Mouse (Mus musculus) mouse trophoblast stem cell (cell line): ENCODE data around the gene Rps6ka5.

Source experiments
- in situ Hi-C, 2 experiments: fragments of 300-500 bp; cut with MseI, MboI; formaldehyde crosslinking; loops; 2 replicates in 1 of 2; 3 replicates in 1 of 2; pipeline ENCODE4 v1.15.1; 2025

The Rps6ka5 gene

DNA sequence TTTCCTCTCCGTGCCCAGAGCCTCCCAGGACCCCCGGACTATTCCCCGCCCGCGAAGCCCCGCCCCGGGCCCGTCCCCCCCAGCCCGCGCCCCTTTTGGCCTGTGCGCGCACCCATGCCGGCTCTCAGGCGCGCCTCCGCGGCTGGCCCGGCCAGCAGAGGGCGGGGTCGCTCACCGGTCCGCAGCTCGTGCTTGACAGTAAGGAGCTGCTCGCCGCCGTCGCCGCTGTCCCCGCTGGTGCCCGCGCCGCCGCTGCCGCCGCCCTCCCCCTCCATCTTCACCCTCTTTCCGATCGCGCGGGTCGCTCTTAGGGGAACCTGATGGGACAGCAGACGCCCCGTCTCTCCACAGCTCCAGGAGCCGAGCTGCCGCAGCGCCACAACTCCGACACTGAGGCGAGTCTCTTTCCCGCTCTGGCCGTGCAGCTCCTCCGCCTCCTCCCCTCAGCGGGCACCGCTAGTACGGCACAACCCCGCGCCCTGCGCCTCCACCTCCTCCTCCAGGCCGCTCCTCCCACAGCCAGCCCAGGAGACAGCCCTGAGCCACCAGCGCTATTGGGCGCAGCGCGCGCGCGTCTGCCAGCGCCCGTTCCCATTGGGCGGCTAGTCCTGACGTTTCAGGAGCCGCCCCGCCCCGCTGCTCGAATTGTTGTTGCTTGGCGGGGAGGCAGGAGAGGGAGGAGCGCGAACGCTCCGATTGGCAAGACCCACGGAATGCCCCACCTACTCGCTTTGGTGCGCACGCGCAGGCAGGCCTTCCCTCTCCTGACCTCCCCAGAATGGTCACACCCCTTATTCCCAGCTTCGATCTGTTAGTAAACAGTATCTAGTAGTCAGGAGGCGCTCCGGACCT is 2.0 kb downstream of the Rps6ka5 start:
- in situ Hi-C loops = no loop called here

DNA sequence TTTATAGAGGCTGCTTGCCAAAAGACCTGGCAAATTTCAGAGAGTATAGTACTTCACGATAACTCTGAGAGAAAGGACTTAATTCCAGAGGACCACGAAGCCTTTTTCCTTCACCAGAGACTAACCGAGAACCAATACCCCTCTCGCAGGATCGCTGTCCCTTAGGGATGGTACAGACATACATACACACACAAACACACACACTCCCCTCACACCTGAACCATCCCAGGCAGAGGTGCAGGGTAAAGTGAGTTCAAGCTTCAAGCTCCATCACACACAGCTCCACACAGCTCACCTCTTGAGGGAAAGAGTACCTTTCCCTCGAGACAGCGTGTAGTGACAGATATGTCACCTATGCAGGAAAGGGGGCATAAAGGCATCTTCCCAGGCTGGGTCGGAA is 2.6 kb downstream of the Rps6ka5 start:
- in situ Hi-C loops = no loop called here

DNA sequence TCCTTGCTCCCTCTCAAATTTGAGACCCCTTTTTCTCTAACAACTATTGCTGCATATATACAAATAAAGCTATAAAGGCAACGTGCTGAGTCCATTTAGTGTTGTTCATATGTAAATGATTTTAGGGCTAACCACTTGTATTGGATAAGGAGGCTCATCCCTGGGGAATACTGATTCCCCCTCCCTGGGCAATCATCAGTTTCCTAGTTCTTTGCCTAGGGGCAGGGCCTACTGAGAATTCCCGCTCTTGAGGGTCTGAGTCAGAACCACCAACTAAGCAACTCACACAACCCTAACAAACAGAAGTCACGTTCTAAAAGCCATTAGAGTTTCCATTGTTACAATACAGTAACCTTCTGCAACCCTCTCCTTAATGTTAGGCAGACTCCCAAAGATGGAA is 6.0 kb downstream of the Rps6ka5 start:
- in situ Hi-C loops = no loop called here

DNA sequence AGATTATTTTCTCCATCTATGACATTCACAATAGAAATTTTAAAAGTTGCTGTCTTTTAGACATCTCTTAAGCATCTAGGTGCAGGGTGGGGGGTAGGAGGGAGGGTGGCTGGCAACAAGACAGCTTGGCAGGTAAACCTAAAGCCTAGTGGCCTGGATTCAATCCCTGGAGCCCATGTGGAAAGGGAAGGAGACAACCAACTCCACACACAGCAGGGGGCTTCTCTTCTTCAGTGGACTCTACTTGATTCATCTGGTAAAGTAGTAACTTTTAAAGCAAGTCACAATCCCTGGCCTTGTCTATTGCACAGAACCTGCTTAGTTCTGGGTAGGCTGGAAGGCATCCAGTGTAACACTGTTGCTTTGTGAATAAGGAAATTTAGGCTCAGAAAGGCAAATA is 9.3 kb downstream of the Rps6ka5 start:
- in situ Hi-C loops = no loop called here

DNA sequence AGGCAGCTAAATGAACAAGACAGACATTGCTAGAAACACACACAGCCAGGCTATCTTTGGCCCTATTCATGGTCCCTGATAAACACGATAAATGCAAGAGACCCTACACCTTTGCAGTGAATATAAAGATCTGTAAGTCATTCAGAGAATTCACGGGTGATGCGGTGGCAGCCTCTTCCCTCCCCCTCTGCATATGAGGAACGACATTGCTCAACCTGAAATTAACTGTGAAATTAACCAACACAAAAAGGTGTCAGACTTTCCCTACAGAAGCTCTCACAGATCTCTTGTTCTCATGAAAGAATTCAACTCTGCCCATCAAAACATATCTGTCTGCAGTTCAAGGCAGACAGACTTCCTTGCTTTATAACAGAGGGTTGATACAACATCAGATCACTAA is 9.8 kb downstream of the Rps6ka5 start:
- in situ Hi-C loops = no loop called here

GRCm38 (mm10) chr12:100711819-100712218 is 15.0 kb downstream of the Rps6ka5 start:
- in situ Hi-C loops = no loop called here

DNA sequence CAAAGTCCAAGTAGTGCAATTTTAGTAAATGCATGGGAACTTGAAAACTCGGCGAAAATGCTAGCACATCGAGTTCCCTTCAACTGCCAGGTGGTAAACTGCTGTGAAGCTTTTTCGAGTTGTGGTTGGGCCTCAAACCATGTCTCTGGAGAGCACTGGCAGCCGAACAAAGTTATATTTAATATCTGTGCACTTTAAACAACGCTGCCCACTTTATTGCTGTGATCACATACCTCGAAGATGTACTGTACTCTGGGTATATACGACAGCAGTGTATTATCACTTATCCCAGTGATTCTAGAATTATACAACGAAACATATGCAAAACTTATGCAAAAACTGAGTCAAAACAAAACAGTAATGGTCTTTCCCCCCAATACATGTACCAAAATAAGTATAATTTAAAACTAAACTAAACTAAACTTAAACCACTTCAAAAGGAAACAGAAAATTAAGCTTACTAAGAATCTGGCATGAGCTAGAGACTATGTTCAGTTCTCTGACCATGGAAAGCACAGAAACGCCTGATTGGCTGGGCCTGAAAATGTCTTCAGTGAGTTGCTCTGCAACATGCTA is 15.6 kb downstream of the Rps6ka5 start:
- in situ Hi-C loops = no loop called here

DNA sequence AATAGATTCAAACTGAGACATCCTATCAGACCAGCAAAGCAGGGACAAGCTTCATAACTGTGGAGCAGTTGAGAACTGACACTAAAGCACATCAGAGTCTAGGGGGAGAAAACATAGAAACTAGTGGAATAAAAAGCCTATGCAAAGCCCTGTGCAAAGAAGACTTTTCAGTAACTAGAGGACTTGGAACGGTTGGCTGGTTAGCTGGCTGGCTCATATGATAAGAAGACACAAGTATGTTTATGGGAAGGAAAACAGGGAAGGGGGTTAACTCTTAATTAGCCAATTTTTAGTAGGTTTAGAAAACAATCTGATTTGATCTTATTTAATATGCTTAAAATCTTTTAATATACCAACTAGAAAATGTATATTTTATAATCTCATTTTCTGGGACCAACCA is 16.4 kb downstream of the Rps6ka5 start:
- in situ Hi-C loops = no loop called here

DNA sequence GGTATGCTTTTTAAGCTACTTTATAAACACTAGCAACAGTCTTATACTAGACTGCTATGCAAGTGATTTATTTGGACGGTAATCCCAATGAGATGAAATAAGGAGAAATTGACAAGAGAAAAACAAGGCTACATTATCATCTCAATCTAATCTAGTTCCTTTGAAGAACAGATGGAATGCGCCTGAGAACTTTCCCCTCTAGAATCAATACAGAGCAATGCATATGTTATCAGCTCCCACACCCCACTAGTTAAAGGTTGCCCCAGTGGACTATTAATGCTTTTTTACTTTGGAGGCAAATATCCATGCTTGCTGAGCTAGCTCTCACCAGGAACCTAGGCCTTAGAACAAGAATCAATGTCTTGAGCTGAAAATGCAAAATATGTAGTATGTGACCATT is 19.5 kb downstream of the Rps6ka5 start:
- in situ Hi-C loops = no loop called here

DNA sequence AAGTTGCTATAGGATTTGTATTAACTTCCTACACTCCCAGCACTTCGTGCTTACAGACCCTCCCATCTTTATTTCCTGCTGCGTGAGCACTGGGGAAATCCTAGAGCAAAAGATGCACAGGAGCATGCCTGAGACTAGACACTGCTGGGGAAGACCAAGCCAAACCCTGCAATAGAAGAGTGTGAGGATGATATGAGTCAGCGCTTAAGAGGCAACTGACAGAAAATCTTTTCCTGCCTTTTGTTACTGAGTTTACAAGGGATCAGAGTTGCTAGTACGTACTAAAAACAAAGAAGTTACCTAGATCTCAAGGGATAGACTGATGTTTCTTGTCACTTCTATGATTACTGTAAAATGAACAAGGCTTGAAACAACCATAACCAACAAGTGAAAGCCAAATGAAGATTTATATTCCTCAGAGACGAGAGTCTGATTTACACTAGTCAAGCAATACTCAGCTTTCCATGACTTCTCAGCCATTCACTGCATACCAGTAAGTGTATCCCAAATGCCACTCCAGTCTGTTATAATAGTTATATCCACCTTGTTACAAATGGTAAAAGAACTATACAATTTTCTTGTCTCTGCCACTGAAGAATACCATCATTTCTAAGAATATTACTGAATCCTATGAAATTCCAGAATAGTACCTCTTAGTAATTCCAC is 21.6 kb downstream of the Rps6ka5 start:
- in situ Hi-C loops = no loop called here

DNA sequence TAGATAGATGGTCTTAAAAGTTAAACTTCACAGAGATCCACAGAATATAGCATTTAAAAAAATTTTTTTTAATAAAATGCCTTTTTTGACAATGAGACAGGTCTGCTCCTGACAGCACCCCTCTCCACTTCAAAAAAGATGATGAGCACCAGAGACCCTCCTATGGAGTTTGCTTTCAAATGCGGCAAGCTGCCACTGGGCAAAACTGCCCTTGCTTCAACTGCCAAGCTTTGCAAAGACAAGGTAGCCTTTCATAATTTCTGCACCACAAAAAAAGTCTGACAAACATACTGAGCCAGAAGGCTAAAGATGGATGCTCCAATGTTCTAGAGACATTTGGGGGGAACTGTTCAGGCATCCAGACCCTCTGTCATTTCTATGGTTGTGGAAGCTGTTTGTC is 28.8 kb downstream of the Rps6ka5 start:
- in situ Hi-C loops = no loop called here

DNA sequence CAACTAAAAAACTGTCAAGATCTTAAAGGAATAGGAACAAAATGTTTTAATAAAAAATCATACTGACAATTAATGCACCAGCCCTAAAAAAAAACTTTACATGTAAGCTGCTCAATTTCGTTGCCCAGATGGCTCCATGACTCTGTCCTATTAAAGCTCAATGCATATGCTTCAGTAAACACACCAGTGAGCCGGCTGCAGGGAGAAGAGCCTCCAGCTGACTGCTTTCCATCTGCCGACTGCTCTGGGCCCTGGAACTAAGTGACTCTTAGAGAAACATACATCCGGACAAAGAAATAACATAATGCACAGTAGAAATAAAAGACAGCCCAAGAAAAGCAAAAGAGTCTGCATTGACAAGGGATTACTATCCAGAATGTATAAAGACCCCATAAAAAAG is 30.2 kb downstream of the Rps6ka5 start:
- in situ Hi-C loops = no loop called here

DNA sequence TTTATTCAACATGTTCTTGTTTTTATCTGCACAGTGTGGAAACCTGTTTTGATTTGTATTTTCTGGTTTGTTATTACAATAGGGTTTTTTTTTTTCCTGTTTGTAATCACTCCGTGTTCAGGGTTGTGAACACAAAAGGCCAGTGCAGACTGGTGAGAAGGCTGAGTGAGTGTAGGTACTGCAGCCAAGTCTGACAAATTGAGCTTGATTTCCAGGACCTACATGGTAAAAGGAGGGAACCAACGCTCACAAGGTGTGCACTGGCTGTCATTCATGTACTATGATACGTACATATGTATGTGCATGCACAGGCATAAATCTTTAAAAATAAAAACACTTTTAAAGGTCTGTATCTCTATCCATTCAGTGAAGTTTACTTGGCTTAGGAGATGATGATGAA is 31.5 kb downstream of the Rps6ka5 start:
- in situ Hi-C loops = no loop called here

GRCm38 (mm10) chr12:100692208-100692607 is 34.6 kb downstream of the Rps6ka5 start:
- in situ Hi-C loops = no loop called here

GRCm38 (mm10) chr12:100690444-100690843 is 36.3 kb downstream of the Rps6ka5 start:
- in situ Hi-C loops = no loop called here

- in situ Hi-C loops = no loop called here
Observed at GRCm38 (mm10) chr12:100688177-100688576, 38.6 kb downstream of the Rps6ka5 start.

DNA sequence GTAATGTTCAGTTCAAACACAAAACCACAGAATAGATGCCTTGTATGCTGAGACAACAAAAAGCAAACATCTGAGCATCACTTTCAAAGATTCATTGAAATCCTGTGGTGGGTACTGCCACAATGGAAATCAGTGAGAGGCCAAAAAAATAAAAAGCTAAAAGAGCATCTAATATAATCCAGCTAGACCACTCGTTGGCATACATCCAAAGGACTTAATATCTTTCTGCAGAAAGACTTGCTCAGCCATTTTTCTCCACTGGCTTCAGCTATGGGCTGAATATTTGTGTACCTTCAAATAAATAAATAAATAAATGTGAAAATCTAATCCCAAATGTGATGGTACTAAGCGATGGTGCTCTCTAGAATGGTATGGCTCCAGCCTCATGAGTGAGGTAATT is 39.8 kb downstream of the Rps6ka5 start:
- in situ Hi-C loops = no loop called here

DNA sequence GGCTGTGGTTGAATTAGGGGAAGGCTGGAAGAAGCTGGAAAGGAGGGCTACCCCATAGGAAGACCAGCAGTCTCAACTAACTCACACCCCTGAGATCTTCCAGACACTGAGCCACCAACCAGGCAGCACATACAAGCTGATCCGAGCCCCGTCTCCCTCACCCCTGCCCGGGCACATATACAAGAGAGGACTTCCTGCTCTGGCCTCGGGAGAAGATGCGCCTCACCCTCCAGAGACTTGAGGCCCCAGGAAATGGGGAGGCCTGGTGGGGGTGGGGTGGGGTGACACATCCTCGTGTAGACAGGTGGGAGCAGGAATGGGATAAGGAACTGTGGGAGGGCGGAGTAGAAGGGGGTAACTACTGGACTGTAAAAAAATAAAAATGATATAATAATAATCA is 45.0 kb downstream of the Rps6ka5 start:
- in situ Hi-C loops = no loop called here

- in situ Hi-C loops = no loop called here
Observed at GRCm38 (mm10) chr12:100681241-100681640, 45.5 kb downstream of the Rps6ka5 start.

DNA sequence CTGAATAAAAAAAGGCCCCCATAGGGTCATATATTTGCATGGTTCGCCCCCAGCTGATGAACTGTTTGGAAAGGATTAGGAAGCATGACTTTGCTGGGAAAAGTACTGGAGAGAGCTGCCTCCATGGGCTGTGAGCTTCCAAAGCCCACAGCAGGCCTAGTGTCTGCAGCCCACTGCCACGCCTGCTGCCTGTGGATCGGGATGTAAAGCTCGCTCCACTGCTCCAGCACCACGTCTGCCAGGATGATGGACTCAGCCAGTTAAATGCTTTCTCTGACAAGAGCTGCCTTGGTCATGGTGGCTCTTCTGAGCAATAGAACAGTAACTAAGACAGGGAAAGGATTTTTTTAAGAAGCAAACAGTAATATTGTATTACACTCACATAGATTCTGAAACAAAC is 46.1 kb downstream of the Rps6ka5 start:
- in situ Hi-C loops = no loop called here

- in situ Hi-C loops = no loop called here
Observed at GRCm38 (mm10) chr12:100670647-100671199, 56.1 kb downstream of the Rps6ka5 start.

DNA sequence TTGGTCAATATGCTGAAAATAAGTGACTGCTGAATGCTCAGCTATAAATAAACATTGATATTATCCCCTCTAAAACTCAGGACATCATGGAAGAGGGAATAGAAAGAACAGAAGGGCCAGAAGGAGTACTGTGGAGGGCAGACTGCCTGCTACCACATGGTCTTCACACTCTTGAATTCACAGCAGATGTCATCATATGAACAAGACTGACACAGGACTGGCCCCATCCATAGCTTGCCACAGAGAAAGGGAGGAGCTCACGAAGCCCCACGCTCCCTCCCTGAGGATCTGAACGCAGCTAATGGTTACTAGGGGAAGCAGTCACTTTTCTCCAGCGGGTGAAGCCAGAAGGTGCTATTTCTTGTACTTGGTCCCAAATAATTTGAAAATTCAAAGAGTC is 61.5 kb downstream of the Rps6ka5 start:
- in situ Hi-C loops = no loop called here

- in situ Hi-C loops = no loop called here
Observed at GRCm38 (mm10) chr12:100660076-100660475, 66.7 kb downstream of the Rps6ka5 start.
